Mouse (Mus musculus) spleen, adult 18-20 months (tissue): ENCODE measurements around the gene Tmem123.

Experiments used
- DNase-seq, 2 experiments: peaks; one replicate each; pipeline ENCODE4 v3.0.0; 2022; ENCODE audit warnings: mixed read lengths in 2 of 2

Gene Tmem123

GRCm38 (mm10) chr9:7763614-7764300 is at the start of gene Tmem123:
Gene Tmem123 (plus strand): TSS chr9:7764041.
- peak; percentile 99 to 100 for DNase-seq

- DNase-seq = peak in 1 of 2 experiments; percentile 50
Observed at GRCm38 (mm10) chr9:7714062-7714907, 49.6 kb upstream of the Tmem123 start.

DNA sequence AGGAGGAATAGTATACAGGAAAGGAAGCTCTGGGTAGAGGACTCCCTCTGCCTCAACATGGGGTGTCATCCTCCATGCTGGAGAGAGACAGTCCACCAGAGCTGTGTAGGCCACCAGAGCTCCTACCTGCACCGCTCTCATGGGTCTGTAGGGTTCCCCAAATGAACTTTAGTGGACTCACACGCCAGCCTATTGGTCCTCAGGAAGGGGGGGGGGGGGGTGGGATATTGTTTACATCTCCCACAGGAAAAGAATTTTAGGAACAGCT is 49.0 kb upstream of the Tmem123 start:
- DNase-seq = no peak

GRCm38 (mm10) chr9:7721543-7721942 is 42.3 kb upstream of the Tmem123 start:
- DNase-seq = no peak

DNA sequence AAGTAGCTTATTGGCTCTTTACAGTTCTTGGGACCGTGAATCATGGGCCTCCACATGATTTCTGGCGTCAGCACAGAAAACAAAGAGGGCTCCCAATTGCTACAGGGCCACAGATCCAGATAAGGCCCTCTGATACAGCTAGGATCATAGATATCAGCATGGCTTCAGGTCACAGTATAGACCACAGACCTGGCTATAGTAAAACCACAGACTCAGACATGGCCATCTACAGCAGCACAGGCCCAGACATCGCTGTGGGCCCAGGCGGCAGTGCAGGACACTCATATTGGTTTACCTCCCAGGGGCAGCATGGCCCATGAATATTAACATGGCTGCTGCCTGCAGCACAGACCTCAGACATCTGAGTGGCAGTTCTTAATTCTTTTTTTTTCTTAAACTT is 34.8 kb upstream of the Tmem123 start:
- DNase-seq = no peak

DNA sequence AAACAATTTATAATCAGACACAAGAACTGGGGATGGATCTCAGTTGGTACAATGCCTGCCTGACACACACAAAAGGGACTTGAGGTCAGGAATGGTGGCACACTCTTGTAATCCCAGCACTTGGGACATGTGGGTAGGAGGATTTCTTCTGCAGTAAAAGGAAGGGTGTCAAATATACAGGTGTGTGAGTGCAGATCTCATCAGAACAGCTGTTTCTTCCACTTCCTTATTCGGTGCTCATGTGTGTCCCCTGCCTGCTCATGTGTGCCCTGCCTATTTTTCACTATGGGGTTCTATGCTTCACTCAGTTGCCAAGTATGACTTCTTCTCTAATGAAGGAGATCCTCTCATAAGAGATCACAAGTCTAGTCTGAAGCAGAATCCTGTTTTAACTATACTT is 21.1 kb upstream of the Tmem123 start:
- peak in 1 of 2 experiments; percentile 32 for DNase-seq

DNA sequence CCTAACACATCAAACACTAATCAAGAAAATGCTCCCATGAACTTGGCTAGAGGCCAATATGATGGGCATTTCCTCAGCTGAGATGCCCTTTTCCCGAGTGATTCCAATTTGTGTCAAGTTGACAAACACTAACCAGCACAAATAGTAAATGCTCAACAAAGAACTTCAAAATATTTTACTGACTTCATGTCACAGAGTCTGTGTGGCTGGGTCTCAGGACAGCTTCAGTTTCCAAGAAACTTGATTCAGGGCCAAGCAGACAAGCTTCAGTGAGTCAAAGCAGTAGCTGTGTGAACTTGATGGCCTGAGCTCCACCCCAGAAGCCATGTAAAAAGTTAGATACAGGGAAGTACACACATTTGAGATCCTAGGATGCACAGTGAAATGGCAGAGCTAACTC is 19.7 kb upstream of the Tmem123 start:
- DNase-seq = no peak

DNA sequence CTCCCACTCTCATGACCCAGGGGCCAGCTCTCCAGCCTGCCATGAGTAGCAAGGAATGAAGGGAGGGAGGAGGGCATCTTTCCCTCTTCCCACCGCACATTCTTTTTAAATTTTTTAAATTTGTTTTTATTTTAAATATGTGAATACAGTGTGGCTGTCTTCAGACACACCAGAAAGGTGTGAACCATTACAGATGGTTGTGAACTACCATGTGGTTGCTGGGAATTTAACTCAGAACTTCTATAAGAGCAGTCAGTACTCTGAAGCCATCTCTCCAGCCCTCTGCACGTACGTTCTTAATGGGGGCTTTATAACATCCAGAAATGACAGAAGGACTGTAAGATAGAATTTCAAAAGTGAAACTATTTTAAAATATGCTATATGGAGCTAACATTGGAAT is 15.0 kb upstream of the Tmem123 start:
- no peak for DNase-seq

- DNase-seq = no peak
Observed at GRCm38 (mm10) chr9:7749537-7749936, 14.3 kb upstream of the Tmem123 start.

- DNase-seq = no peak
Observed at GRCm38 (mm10) chr9:7755889-7756423, 7.9 kb upstream of the Tmem123 start.

DNA sequence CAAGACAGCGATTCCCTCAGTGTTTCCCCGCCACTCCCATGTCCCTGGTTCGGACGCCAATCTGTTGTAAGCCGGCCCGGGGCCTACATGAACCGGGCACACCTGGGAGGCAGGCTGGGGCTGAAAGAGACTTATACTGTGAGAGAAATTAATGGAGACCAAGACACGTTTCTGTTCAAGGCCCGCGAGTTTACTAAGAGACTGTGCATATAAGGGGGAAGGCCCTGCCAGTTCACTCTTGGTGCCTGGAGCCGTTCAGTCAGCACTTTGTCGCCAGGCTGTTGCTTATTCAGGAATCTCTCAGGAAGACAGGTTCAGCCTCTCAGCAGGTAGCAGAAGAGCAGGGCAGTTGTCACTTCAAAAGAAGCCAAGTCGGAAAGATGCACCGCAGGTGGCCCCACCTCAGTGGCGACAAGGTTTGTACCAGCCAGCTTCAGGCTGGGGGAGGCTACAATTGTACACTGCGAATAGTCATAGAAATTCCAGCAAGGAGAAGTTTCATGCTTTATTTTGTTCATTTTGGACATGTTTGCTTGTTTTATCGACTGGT is 1.9 kb upstream of the Tmem123 start:
- no peak for DNase-seq

- no peak for DNase-seq
Observed at GRCm38 (mm10) chr9:7762741-7763140, 1.1 kb upstream of the Tmem123 start.

DNA sequence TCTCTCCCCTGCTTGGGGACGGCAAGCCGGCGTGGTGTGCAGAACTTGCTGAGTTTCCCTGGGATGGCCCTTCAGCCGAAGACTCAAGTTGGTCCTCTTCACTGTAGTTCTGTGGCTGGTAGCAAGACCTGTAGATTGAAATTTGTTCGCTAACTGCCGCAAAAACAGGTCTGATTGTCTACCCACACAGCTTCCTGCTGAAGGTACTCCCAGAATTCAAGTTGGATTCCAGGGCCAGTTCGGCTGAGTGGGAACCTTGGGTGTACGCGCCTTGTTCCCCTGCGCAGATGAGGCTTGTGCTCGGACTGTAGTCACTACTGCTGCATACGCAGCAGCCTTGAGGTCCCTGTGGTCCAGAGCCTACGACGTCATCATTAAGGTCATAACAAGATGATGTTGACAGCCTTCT is 626 bp downstream of the Tmem123 start:
- DNase-seq = peak; percentile 39 to 52

DNA sequence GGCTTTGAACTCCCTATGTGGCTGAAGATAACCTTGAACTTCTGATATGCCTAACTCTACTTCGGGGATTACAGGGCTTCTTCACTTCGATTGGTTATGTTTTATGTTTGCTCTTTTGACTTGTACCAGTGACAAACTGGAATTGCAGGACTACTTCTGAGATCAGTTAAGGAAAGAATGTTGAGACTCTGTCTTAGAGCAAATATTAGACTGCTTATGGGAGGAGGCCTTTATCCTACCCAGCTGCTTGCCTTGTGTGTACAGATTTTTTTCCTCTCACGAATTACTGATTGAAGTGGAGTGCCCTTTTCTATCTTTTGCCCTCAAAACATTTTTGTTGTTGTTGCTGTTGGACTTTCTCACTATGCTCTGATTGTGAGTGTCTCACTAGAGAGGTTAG is 1.4 kb downstream of the Tmem123 start:
- DNase-seq = no peak

DNA sequence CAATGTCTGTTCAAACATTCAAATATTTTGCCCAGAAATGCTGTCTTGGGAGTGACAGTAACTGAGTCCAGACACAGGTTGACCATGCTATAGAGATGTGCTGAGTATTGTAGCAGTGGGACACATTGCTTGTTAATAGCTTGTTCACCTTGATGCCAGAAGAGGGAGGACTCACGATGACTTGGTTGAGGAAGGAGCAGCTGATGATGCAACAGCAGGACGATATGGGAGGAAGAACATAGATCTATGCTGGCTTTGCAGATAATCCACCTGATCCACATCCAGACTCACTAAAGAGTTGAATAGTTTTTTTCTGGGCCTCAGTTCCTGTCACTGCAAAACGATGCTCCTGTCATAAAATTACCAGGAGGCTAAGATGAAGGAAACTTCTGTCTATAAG is 2.7 kb downstream of the Tmem123 start:
- no peak for DNase-seq

DNA sequence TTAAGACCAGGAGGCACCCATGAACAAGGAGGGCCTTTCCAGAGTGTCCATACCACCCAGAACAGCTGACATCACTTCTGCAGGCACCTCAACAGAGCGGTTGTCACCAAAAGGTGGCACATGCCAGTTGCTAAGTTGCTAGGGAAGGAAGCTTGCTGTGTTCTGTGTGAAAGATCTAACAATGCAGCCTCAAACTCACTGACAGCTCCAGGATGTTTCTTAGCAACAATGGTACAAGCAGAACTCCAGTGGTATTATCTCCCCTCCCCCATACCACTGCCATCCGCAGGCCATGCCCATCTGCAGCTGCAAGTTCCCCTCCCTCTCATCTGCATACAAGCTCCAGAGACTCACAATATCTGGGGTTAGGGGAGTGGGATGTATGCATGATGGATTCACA is 3.7 kb downstream of the Tmem123 start:
- DNase-seq = no peak

- no peak for DNase-seq
Observed at GRCm38 (mm10) chr9:7769081-7769480, 5.2 kb downstream of the Tmem123 start.

DNA sequence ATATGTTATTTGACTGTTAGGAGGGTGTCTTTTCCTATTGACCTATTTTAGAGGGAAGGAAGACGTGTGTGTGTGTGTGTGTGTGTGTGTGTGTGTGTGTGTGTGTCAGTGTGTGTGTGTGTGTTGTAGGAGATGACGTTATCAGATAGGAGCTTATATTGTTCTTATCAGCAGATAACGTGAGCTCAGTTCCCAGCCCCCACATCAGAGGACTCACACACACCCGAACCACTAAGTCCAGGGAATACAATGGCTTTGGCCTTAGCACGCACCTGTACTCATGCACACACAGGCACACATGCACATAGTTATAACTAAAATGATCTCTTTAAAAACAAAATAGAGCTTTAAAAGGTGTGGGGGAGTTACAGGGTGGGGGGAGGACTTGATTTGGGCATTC is 5.7 kb downstream of the Tmem123 start:
- no peak for DNase-seq

DNA sequence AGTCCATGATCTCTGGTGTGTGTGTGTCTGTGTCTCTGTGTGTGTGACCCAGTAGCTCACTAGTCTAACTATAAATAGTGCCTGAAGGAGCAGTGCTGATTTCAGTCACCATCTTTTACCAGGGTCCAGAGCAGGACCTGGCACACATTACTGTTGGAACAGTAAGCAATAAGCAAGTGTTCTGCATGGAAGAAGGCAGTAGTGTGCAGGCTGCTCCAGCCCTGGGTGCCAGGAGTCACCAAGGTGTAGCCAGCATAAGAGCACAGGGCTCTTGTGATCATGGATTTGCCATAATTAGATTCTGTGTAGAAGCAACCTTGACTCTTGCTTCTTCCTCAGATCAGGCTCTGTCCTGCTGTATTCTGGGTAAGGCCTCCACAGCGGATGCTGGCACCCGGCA is 8.5 kb downstream of the Tmem123 start:
- DNase-seq = no peak

DNA sequence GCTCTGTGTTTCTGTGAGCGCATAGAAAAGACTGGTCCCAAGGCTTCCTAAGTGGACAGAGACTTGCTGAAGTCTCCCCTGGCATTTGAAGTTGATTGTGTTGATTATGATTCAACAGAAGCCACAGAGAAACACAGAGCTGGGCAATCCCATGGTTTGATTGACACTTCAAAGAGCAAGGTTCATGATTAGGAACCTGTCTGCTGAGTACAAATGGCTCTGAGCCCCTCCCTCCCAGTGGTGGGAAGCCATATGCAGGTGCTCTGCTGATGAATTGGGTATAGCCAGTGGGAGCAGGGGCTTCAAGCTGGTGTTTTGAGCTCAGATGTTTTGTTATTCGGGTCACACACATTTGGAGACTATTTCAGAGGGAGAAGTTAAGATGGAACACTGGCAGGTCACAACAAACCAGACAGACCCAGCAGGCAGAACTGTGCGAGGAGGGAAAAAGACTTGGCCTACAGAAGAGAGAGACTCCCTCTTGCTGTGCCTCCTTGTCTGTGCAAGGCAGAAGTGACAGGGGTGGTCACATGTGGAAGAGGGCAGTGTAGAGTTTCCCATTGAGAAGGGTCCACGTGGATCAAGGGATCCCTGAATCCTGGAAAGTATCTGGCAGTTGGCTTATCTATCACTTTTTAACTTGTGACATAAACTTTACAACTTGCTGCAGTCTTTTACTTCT is 9.1 kb downstream of the Tmem123 start:
- DNase-seq = no peak

GRCm38 (mm10) chr9:7773686-7774085 is 9.8 kb downstream of the Tmem123 start:
- no peak for DNase-seq

DNA sequence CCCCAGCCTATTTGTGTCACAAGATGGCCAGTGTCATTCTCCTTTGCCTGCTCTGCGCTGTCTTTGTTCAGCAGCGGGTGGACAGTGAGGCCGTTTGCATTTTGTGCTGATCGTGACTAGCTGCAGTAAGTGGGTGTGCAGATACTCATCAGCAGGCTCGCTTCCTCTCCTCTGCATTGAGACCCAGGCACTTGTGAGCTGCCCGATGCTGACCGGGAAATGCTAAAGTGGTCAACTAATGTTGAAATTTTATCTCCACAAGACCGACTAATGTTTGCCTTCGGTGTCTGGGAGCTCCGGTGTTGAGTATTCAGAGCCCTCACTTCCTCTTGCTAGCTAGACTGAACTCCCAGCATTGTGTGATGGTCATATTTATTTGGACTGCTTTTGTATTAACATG is 10.7 kb downstream of the Tmem123 start:
- no peak for DNase-seq

GRCm38 (mm10) chr9:7775011-7775410 is 11.2 kb downstream of the Tmem123 start:
- no peak for DNase-seq
